Mouse (Mus musculus): ENCODE measurements around the gene Sectm1b.
"Not testable (repeated sequence)": the region's sequence is repeated elsewhere in the genome, so short reads cannot be mapped to it uniquely, and the experiment has no call there.

Sectm1b gene

DNA sequence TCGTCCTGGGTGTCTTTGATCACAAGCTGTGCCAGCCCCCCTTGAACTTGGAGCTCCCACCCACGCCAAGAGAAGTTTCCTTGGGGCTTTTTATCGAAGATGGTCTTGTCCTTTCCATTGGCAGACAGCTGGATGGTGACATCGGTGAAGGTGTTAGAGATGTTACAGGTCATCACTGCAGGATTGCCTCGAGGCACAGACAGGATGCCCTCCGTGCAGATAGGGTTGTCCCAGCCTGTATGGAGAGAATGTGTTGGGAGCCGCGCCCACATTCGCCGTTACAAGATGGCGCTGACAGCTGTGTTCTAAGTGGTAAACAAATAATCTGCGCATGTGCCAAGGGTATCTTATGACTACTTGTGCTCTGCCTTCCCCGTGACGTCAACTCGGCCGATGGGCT is 6.3 kb upstream of the Sectm1b start:
- not testable (repeated sequence) for DNase-seq (ENCODE audit: low spot score)

DNA sequence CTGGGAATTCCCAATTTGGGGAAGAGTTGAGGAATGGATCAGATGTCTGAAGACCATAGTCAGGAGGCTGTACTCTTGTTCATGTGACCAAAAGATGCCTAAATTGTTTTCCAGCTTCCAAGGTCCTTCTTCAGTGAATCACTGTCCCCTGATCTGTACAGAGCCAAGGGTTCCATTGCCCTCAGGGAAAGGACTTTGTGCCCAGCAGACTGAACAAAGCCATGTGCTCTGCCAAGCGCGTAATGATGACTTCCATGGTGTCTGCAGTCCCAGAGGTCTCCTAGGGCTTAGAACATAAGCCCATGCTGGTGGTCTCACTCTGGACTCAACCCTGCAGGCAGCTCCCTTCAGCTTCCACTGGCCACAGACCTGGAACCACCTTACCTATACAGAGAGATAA is 4.5 kb upstream of the Sectm1b start:
- no peak for DNase-seq (ENCODE audit: low spot score)

DNA sequence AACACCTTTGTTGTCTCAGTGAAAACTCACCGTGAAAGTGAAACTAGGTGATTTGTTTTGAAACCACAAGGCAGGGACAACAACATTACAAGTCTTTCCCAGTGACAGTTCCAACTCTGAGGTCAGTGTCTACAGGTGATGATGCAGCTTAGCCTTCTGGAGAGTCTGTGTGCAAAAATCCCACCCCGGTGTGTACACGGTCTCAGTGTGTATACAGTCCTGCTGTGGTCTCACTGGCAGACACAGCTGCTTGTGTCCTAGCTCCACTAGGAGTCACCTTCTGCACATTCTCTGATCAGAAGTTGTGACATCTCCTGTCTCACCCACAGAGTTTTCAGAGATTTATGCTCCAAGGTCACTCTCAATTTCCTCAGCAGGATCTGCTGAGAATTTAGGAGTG is 828 bp upstream of the Sectm1b start:
- no peak for DNase-seq (ENCODE audit: low spot score)

DNA sequence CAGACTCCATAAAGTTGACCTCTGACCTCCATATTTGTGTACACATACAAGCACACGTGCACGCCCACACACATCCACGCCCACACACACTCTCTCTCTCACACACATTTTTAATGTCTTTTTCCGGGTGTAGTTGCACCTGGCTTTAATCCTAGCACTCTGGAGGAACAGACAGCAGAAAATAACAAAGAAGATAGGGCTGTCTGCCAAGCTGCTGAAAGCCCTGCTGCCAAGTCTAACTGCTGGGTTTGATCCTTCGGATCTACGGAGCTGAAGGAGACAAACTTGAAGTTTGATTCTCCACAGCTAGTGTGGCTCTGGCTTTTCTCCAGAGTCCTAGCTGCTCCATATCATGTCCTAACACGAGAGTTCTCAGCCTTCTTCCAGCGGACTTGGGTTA is 1.8 kb downstream of the Sectm1b start:
- no peak for DNase-seq (ENCODE audit: low spot score)

DNA sequence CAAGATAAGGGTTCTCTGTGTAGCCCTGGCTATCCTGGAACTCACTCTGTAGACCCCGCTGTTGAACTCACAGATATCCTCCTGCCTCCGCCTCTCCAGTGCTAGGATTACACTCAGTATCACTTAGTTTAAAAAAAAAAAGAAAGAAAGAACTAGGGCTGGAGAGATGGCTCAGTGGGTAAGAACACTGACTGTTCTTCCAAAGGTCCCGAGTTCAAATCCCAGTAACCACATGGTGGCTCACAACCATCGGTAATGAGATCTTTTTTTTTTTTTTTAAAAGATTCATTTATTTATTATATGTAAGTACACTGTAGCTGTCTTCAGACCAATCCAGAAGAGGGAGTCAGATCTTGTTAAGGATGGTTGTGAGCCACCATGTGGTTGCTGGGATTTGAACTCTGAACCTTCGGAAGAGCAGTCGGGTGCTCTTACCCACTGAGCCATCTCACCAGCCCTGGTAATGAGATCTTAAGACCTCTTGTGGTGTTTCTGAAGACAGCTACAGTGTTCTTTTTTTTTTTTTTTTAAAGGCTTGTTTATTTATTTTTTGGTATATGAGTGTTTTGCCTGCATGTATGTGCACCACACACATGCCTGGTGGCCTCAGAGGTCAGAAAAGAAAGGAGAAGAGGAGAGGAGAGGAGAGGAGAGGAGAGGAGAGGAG is 2.8 kb downstream of the Sectm1b start:
- DNase-seq (ENCODE audit: low spot score): not testable (repeated sequence)

DNA sequence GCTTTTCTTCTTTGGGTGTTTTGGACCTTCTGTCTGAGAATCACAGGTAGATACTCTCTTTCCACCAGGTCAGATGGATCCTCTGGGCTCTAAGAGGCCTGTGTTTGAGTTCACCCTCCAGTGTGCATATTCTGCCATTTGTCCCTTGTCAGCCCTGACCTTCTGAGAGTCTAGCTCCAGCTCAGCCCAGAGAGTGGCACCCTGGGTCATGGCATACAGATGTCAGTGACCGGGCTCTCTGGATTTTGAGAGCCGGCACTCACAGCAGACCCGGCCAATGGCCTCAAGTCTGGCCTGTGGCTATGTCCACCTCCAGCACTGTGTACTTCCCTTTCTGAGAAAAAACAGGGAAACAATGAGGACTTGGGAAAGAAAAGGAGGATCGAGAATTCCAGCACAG is 3.9 kb downstream of the Sectm1b start:
- DNase-seq (ENCODE audit: low spot score): no peak

DNA sequence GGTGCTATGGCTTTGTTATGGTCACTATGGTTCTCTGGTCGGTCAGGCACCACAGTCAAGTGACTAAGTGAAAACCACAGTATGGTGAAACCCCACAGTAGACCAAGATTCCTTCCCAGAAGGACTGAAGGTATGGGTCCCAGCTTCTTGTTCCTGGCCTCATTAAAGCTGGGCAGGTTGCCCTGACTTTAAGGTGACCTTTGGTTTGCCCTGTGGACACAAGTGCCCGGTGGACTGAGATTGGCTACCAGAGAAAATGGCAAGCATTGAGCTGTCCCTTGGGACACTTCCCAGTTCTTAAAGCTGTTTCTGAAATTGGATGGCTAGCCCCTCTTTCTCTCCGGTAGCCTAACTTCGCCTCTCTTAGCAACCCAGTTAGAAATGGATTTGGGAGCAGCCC is 4.4 kb downstream of the Sectm1b start:
- DNase-seq (ENCODE audit: low spot score): no peak

DNA sequence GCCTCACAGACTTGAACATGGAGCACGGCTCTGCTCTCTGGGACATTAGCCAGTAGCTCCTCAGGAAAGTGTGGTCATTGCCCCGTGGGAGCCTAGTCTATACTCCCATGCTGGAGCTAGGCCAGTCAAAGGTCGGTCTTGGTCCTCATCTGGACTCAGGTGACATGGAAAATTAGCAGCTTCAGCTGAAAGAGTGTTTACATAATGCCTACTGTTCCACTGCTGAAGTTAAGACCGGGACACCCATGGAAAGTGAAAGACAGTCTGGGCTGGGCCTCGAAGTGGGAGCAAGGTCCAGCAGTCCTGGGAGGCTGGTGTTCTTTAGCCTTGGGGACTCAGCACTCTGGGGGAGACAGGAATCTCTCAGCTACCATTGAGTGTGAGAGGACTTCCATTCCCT is 5.2 kb downstream of the Sectm1b start:
- no peak for DNase-seq (ENCODE audit: low spot score)

DNA sequence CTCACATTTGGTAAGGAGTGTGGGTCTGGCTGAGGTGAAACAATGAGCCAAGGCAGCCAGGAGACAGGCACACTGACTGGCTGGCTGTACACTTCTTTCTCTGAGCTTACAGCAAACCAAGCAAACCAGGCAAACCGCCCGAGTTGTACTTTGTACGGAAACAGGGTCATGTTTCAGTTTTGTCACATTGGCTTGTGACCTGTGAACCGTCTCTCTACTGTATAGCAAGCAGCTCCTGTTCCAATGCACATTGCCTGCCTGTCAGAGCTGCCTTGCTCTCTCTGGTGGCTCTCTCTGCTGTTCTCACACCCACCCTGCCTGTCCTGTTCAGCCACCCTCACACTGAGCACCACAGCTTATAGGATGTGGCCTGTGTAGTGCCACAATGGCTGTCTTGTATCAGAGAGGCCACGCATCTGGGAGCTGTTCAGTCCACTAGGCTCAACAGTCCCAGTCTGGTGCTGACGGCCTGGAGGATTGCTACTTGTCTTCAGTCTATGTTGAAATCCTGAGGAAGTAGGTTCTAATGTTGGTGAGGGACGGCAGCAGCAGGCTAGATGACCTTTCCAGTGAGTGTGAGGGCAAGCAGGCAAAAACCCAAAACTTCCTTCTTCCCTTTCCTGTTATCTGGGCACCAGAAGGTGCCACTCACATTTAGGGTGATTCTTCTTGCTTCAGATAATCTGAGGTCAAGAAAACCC is 6.7 kb downstream of the Sectm1b start:
- DNase-seq (ENCODE audit: low spot score): no peak

DNA sequence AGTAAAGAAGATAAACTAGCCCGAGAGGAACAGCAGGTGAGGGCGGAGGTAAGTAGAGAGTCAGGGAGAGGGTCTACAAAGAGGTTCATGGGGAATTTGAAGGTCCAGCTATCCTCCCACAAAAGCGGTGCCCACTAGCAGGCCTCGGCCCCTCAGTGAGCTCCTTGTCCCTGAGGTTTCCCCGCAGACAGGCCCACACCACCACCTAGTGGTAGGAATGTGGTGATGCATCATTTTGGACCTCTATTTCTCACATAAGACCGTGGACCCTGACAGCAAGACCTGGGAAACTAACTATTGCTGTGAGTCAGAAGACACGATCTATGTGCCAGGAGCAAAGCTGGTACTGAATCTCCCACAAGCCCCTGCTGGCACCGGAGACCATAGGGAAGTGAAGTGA is 9.8 kb downstream of the Sectm1b start:
- peak; percentile 75 for DNase-seq (ENCODE audit: low spot score)

DNA sequence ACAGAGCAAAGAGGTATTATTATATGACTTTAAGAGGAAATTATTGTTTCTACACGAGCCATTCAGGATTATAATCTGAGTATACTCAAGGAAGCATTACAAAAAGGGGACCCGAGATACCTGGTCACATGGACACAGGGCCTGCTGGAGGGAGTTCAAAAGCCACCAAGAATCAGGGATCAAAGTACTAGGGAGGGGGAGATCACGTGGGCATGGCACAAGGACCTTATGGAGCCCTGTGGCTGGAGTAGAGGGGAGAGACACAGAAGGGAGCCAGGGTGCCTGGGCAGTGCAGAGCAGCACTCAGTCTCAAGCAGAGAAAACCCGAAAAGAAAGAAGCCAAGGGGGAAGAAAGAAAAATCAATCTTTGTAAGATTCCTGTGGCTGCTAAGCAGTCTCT is 11.0 kb downstream of the Sectm1b start:
- DNase-seq (ENCODE audit: low spot score): no peak

DNA sequence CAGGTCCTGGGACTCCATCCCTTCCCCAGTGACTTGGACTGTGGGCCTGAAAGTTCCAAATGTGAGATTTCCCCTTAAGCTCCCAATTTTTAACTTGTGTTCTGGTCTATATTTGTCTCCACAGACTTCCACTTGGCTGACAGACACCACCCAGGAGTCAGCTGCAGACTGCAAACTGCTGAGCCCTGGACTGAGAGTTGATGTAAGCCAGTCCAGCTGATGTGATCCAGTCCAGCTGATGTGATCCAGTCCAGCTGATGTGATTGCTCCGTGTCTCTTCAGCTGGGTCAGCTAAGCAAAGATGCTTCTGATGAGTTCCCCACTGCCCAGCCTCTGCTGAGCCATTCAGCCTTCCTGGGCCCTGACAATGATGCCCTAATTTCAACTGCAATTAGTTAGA is 11.6 kb downstream of the Sectm1b start:
- DNase-seq (ENCODE audit: low spot score): no peak

DNA sequence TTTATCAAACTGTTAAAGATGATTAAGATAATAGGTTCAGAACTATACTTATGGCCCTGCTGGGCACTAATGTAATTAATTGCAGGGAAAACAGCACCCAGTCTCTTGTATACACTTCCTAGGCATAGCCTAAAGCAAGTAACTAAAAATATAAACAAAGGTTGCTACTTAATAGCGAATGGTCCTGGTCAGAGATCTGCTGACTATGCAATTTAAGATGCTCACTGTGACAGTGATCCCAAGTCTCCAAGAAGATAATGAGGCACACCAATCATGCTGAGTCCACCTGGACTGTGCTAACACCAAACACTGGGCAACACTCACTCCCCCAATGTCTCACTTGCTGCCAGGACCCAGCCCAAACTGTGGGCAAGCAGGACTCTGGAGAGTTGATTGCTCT is 13.5 kb downstream of the Sectm1b start:
- DNase-seq (ENCODE audit: low spot score): no peak

DNA sequence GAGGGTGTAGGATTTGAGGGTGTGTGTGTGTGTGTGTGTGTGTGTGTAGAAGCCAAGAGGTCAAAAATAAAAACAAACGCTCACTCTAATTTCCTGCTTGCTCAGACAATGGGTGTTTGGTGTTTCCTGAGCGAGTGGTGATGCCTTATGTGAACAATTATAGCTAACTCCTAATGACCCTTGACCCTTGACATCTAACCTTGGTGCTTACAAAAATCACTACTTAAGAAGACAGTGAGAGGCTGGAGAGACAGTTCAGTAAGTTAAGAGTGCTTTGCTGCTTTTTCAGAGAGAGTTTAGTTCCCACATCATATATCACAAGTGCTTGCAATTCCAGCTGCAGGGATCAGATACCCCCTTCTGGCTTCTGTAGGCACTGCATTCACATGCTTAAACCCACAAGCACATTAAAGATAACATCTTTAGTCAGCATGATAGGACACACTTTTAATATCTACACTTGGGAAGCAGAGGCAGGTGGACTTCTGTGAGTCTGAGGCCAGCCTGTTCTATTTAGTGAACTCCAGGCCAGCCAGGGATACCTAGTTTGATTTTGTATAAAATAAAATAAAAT is 15.5 kb downstream of the Sectm1b start:
- no peak for DNase-seq (ENCODE audit: low spot score)

DNA sequence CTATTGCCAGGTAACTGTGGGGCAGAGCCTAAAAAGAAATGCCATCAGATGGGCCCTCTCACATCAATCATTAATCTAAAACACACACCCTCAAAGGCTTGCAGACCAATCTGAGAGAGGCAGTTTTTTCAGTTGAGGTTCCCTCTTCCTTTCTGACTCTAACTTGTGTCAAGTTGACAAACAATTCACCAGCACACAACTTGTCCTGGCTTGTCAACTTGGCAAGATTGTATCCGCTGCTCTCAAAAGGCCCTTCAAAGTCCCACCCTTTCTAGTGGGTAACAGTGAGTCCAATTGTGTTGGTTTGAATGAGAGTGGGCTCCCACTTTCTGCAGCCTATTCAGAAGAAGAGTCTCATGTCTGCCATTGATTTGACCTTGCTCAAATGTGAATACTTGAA is 18.1 kb downstream of the Sectm1b start:
- DNase-seq (ENCODE audit: low spot score): peak; percentile 48

DNA sequence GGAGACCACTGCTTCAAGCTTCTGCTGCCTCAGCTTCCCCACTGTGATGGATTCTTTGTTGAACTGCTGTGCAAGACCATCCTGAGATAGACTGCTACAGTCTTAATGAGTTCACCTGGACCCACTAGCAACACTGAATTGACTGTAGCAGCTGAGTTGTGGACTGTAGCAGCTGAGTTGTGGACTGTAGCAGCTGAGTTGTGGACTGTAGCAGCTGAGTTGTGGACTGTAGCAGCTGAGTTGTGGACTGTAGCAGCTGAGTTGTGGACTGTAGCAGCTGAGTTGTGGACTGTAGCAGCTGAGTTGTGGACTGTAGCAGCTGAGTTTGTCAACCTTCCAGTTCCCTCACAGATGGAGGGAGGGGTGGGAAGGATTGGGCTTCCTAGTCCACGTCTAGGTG is 20.3 kb downstream of the Sectm1b start:
- DNase-seq (ENCODE audit: low spot score): not testable (repeated sequence)

DNA sequence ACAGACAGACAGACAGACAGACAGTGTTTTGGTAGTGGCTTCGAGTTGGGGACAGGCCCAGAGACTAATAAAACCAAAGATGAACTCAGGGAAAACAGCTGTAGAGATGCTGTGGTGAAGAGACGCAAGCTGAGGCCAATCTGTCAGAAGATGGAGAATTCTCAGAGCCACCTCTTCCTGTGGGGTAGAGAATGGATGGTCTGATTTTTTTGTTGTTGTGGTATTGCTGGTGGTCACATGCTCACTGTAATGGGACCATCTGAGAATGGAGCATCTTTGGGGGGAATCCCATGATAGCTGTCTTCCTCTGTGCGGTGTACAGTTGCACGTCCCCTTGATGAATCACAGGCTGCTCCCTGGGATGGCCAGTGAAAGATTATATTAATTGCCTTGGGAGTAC is 20.9 kb downstream of the Sectm1b start:
- no peak for DNase-seq (ENCODE audit: low spot score)

DNA sequence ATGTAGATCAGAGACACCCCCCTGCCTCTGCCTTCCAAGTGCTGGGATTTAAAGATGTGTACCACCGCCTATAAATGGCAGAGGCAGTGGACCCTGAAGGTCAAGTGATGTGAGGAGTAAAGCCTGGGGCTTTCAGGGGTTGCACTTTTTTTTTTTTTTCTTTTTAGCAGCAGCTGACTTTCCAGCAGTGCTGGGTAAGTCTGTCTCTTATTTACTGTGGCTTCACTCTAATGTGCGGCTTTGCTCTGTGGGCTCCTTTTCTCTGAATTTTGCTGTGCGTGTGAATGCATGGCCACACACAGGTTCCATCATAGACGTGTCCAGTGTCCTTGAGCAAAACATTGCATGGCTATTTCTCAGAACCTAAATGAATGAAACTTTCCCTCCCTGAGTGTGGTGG is 21.7 kb downstream of the Sectm1b start:
- no peak for DNase-seq (ENCODE audit: low spot score)

DNA sequence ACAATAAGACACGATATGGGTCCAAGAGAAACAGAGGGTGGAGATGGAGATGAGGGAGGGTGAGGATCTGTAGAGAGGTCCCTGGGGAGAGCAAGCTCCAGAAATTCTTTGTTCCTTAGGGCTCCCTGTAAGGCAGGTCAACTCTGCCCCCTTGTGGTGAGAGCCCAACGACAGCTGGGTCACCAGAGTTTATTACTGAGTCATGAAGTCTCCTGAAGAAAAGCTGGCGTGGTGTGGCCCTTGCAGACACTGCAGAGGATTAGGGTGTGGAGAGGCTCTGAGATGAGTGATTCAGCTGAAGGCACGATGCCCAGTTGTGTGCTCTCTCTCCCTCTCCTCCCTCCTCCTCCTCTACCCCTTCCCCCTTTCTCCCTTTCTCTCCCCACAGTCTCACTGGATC is 22.2 kb downstream of the Sectm1b start:
- peak; percentile 68 for DNase-seq (ENCODE audit: low spot score)

DNA sequence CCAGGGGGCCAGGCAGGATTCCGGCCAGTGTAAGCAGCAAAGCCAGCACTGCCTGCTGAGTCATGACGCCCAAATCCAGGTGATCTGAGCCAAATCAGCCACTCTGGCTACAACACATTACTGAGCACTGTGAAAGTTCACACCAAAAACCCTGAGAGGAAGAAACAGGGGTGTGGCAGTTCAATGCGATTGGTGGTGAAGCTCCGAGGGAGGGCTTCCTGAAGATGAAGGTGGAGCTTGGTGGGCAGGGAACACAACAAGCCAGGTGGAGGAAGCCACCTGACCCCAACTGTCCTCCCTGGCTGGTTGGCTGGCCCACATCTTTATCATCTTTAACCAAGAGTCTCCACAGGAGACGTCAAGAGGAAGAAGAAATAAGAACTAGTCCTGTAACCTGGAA is 24.1 kb downstream of the Sectm1b start, which contains the start of gene Cd7:
TSS of gene Cd7 (minus strand) at position 117 of the 400 bp plus-strand sequence.
- DNase-seq (ENCODE audit: low spot score): no peak

DNA sequence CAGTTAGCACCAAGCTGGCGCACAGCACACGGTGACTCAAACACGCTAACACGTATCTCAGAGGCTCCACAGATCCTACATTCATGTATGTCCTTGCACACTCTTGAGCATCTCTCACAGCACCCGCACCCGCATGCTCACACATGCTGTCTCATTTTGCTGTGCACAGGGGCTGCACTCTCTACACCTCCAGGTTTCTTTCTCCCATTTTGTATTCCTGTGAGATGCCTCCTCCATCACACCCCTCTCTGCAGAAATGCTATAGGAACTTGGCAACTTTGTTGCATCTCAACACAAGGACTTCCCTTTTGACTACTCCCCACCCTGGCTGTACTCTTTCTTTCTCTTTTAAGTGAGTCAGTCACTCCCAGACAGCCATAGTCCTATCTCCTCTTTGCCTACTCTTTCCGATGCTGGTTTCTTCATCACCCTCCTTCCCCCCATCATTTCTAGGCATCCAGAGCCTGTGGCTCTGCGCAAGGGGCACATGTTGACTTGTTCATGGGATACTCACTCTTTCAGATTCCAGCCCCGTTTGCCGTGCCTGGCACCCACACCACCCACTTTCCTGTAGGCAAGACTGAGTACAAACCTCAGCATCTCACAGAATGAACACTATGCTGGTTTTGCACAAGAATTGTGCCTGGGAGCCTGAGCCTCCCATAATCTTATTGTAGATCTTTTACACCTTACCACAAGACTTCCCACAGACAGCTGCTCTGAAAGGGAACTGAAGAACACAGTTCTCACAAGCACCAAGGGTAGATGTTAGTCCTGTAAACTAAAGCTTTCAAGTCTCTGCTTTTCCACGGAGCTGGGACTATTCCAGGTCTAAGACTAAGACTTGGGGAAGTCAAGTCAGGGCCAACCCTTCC is 24.8 kb downstream of the Sectm1b start:
- DNase-seq (ENCODE audit: low spot score): no peak

DNA sequence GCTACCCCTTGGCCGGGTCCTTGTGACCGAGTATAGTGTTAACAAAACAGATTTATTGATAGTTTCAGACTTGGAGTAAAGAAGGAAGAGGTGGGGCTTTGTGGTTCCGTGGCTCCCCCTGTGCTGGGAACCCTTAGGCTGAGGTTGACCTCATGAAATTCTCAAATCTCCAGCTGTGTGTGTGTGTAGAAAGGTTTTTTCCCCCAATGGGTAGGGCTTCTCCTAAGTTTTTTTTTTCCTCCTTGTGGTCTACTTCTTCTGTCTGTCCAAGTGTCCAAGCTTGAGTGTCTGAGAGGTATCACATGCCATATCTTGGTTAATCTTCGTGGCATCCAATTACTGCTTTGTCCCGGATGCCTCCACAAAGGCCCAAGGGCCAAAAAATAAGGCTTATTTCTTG is 30.3 kb downstream of the Sectm1b start:
- DNase-seq (ENCODE audit: low spot score): no peak

DNA sequence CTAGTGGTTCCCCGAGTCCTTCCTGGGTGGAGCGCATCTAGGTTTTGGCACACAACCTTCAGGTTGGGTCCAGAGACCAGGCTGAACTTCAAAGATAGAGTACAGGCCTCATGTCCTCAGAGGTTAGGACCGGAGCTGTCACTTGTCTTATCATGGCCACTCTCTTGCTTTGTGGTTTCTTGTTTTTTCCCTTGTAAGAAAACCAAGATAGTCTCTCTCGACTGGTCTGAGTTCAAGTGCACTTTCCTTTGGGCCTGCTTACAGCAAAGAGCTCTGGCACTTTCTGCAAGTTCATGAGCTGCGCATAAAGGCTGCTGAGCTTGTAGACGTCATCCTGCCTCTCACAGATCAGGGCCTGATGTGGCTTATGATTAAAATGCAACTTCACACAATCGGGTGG is 36.1 kb downstream of the Sectm1b start:
- no peak for DNase-seq (ENCODE audit: low spot score)
